8 mouse cellular contexts compared by ENCODE assay signal in genomic region chr9:106394649-106395602, GRCm38 (mm10). TPM values are rescaled to one million over a fixed set of nuclear protein-coding genes. Genes with fewer than 3 reads are reported as not detected.
DNase-seq lines count a peak whose midpoint lies in the region; ATAC-seq and TF ChIP-seq lines count a peak whose summit lies in the region.

No protein-coding gene starts in this region.

- TF ChIP-seq POLR2A in brain, embryonic 14.5 days (IDR thresholded peaks at IDR 0.05; ENCODE audit: borderline replicate concordance, extremely low read depth, insufficient read depth, insufficient read length, poor library complexity, severe bottlenecking) = no peak

- 51% methylated on average over 11 of the region's 11 CpGs for WGBS in heart, embryonic 13.5 days
- WGBS in heart, embryonic 12.5 days = 53% methylated on average over 11 of the region's 11 CpGs
- WGBS in intestine, embryonic 14.5 days = 54% methylated on average over 11 of the region's 11 CpGs

- DNase-seq in brain, embryonic 14.5 days (ENCODE audit: low read depth) = peak; percentile 68
- no peak for DNase-seq in intestine, embryonic 14.5 days (ENCODE audit: low spot score)
- peak; percentile 48 for DNase-seq in thymus, postnatal 25 days
- no peak for DNase-seq in cerebellum, adult 11-12 months
- no peak for DNase-seq in layer of hippocampus, postnatal 14 days (ENCODE audit: low spot score in 2 of 2)

- ATAC-seq in heart, embryonic 13.5 days (ENCODE audit: extremely low read depth, insufficient number of reproducible peaks, low FRiP score, low TSS enrichment) = no peak
- no peak for ATAC-seq in heart, embryonic 12.5 days (ENCODE audit: insufficient number of reproducible peaks, low FRiP score)
- ATAC-seq in intestine, embryonic 14.5 days (replicated peaks; ENCODE audit: low FRiP score, low TSS enrichment, low read depth) = 0 out of 2 replicates have a peak, but pooled peaks have one; percentile 33
- ATAC-seq in megakaryocyte, adult 5-6 weeks (ENCODE audit: poor library complexity, severe bottlenecking) = peak; percentile 80

- H3K4me2 ChIP-seq in heart, embryonic 13.5 days = no peak overlapping the region
- no peak overlapping the region for H3K4me2 ChIP-seq in heart, embryonic 12.5 days
- H3K4me2 ChIP-seq in intestine, embryonic 14.5 days (ENCODE audit: low read length) = no peak overlapping the region

- H3K27ac ChIP-seq in heart, embryonic 13.5 days (replicated peaks) = no peak overlapping the region
- no peak overlapping the region for H3K27ac ChIP-seq in heart, embryonic 12.5 days (ENCODE audit: poor library complexity, severe bottlenecking)
- no peak overlapping the region for H3K27ac ChIP-seq in intestine, embryonic 14.5 days (ENCODE audit: low read depth)

- no peaks in the 10 kb centered on the region for H3K9me3 ChIP-seq in heart, embryonic 13.5 days
- H3K9me3 ChIP-seq in heart, embryonic 12.5 days (replicated peaks) = no peaks in the 10 kb centered on the region
- no peaks in the 10 kb centered on the region for H3K9me3 ChIP-seq in intestine, embryonic 14.5 days (ENCODE audit: control insufficient read depth, low read length)

- H3K27me3 ChIP-seq in heart, embryonic 13.5 days (replicated peaks) = no peaks in the 10 kb centered on the region
- no peaks in the 10 kb centered on the region for H3K27me3 ChIP-seq in heart, embryonic 12.5 days (replicated peaks)
- H3K27me3 ChIP-seq in intestine, embryonic 14.5 days (replicated peaks; ENCODE audit: control insufficient read depth, insufficient read depth, low read length) = no peaks in the 10 kb centered on the region

- peaks cover 64% of the 10 kb centered on the region for H3K4me1 ChIP-seq in heart, embryonic 13.5 days
- peaks cover 72% of the 10 kb centered on the region for H3K4me1 ChIP-seq in heart, embryonic 12.5 days (replicated peaks)
- H3K4me1 ChIP-seq in intestine, embryonic 14.5 days (replicated peaks; ENCODE audit: control insufficient read depth, insufficient read depth, low read length) = peaks cover 9% of the 10 kb centered on the region

- H3K36me3 ChIP-seq in heart, embryonic 13.5 days = no peaks in the 10 kb centered on the region
- no peaks in the 10 kb centered on the region for H3K36me3 ChIP-seq in heart, embryonic 12.5 days
- H3K36me3 ChIP-seq in intestine, embryonic 14.5 days (ENCODE audit: control insufficient read depth, insufficient read depth, low read length) = no peaks in the 10 kb centered on the region

- no peak overlapping the region for H3K4me3 ChIP-seq in heart, embryonic 13.5 days
- H3K4me3 ChIP-seq in heart, embryonic 12.5 days = no peak overlapping the region
- H3K4me3 ChIP-seq in intestine, embryonic 14.5 days (ENCODE audit: low read depth, low read length) = no peak overlapping the region

- TF ChIP-seq CTCF in brain, embryonic 14.5 days (IDR thresholded peaks at IDR 0.05; ENCODE audit: borderline replicate concordance, extremely low read depth, insufficient read depth, insufficient read length) = peak; percentile 56

- H3K9ac ChIP-seq in heart, embryonic 13.5 days = peak overlapping the region; percentile 39; the same call in 1 of the 2 replicates
- no peak overlapping the region for H3K9ac ChIP-seq in heart, embryonic 12.5 days
- H3K9ac ChIP-seq in intestine, embryonic 14.5 days (ENCODE audit: low read length) = no peak overlapping the region

RNA-seq across cellular contexts. Expression of gene Dusp7, which starts 26.5 kb away (rescaled TPM):
- polyA plus RNA-seq in heart, embryonic 13.5 days (2015; fragmentation: Nextera tagmentation; extraction: Ambion mirVana) = 8.6 and 10.4 TPM in 2 replicates
- 16.9 and 20.1 TPM in 2 replicates for polyA plus RNA-seq in heart, embryonic 12.5 days (2016; fragmentation: Nextera tagmentation; extraction: Ambion mirVana)
- 41.5 and 50.3 TPM in 2 replicates for polyA plus RNA-seq in brain, embryonic 14.5 days (2012; rRNA removed)
- 16.5 and 19.8 TPM in 2 replicates for polyA plus RNA-seq in intestine, embryonic 14.5 days (2014; fragmentation: Nextera tagmentation; extraction: Ambion mirVana)
- total RNA-seq in megakaryocyte, adult 5-6 weeks (2015) = 71.0 and 83.1 TPM in 2 replicates
- 28.1 and 35.0 TPM in 2 replicates for total RNA-seq in megakaryocyte, adult 5-6 weeks (2017)
- total RNA-seq in layer of hippocampus, postnatal 14 days (2021) = 10 to 100 TPM; 65.2 to 70.3 TPM

RNA-seq across cellular contexts. Expression of gene Rpl29, which starts 34.3 kb away (rescaled TPM):
- polyA plus RNA-seq in heart, embryonic 13.5 days (2015; fragmentation: Nextera tagmentation; extraction: Ambion mirVana) = 659 and 696 TPM in 2 replicates
- 608 and 648 TPM in 2 replicates for polyA plus RNA-seq in heart, embryonic 12.5 days (2016; fragmentation: Nextera tagmentation; extraction: Ambion mirVana)
- 747 and 913 TPM in 2 replicates for polyA plus RNA-seq in brain, embryonic 14.5 days (2012; rRNA removed)
- polyA plus RNA-seq in intestine, embryonic 14.5 days (2014; fragmentation: Nextera tagmentation; extraction: Ambion mirVana) = 1,252 and 1,315 TPM in 2 replicates
- 1,974 and 2,078 TPM in 2 replicates for total RNA-seq in megakaryocyte, adult 5-6 weeks (2015)
- 1,150 and 1,200 TPM in 2 replicates for total RNA-seq in megakaryocyte, adult 5-6 weeks (2017)
- 100 to 1,000 TPM; 295 to 325 TPM for total RNA-seq in layer of hippocampus, postnatal 14 days (2021)

RNA-seq across cellular contexts. Expression of gene Acy1, which starts 43.2 kb away (rescaled TPM):
- polyA plus RNA-seq in heart, embryonic 13.5 days (2015; fragmentation: Nextera tagmentation; extraction: Ambion mirVana) = 25.7 and 27.2 TPM in 2 replicates
- polyA plus RNA-seq in heart, embryonic 12.5 days (2016; fragmentation: Nextera tagmentation; extraction: Ambion mirVana) = 26.9 and 27.1 TPM in 2 replicates
- 14.9 and 15.7 TPM in 2 replicates for polyA plus RNA-seq in brain, embryonic 14.5 days (2012; rRNA removed)
- 38.6 and 39.8 TPM in 2 replicates for polyA plus RNA-seq in intestine, embryonic 14.5 days (2014; fragmentation: Nextera tagmentation; extraction: Ambion mirVana)
- total RNA-seq in megakaryocyte, adult 5-6 weeks (2015) = 1.4 and 4.8 TPM in 2 replicates
- 3.5 and 4.8 TPM in 2 replicates for total RNA-seq in megakaryocyte, adult 5-6 weeks (2017)
- 10 to 100 TPM; 10.3 to 11.5 TPM for total RNA-seq in layer of hippocampus, postnatal 14 days (2021)

RNA-seq across cellular contexts. Expression of gene Abhd14b, which starts 52.3 kb away (rescaled TPM):
- polyA plus RNA-seq in heart, embryonic 13.5 days (2015; fragmentation: Nextera tagmentation; extraction: Ambion mirVana) = 7.4 and 7.7 TPM in 2 replicates
- 4.8 and 5.1 TPM in 2 replicates for polyA plus RNA-seq in heart, embryonic 12.5 days (2016; fragmentation: Nextera tagmentation; extraction: Ambion mirVana)
- 12.8 and 20.4 TPM in 2 replicates for polyA plus RNA-seq in brain, embryonic 14.5 days (2012; rRNA removed)
- polyA plus RNA-seq in intestine, embryonic 14.5 days (2014; fragmentation: Nextera tagmentation; extraction: Ambion mirVana) = 25.7 and 27.2 TPM in 2 replicates
- 7.7 and 8.2 TPM in 2 replicates for total RNA-seq in megakaryocyte, adult 5-6 weeks (2015)
- total RNA-seq in megakaryocyte, adult 5-6 weeks (2017) = 2.9 and 3.2 TPM in 2 replicates
- 10 to 100 TPM in 1 of 2 experiments, 1 to 10 TPM in 1; 9.6 to 12.4 TPM for total RNA-seq in layer of hippocampus, postnatal 14 days (2021)

RNA-seq across cellular contexts. Expression of gene Abhd14a, which starts 52.6 kb away (rescaled TPM):
- 44.8 and 53.3 TPM in 2 replicates for polyA plus RNA-seq in heart, embryonic 13.5 days (2015; fragmentation: Nextera tagmentation; extraction: Ambion mirVana)
- 39.7 and 44.4 TPM in 2 replicates for polyA plus RNA-seq in heart, embryonic 12.5 days (2016; fragmentation: Nextera tagmentation; extraction: Ambion mirVana)
- polyA plus RNA-seq in brain, embryonic 14.5 days (2012; rRNA removed) = 59.1 and 68.9 TPM in 2 replicates
- polyA plus RNA-seq in intestine, embryonic 14.5 days (2014; fragmentation: Nextera tagmentation; extraction: Ambion mirVana) = 55.9 and 58.2 TPM in 2 replicates
- total RNA-seq in megakaryocyte, adult 5-6 weeks (2015) = 3.2 and 3.9 TPM in 2 replicates
- 2.2 and 4.2 TPM in 2 replicates for total RNA-seq in megakaryocyte, adult 5-6 weeks (2017)
- 10 to 100 TPM; 40.9 to 41.8 TPM for total RNA-seq in layer of hippocampus, postnatal 14 days (2021)

Comparison
In these comparisons a context has a peak if more than half of its experiments do, and no peak if none do; other contexts are left out.
1. ATAC-seq: peak in intestine, embryonic 14.5 days (single experiment) and megakaryocyte, adult 5-6 weeks (single experiment); none in heart, embryonic 13.5 days (single experiment) and heart, embryonic 12.5 days (single experiment).
2. DNase-seq: peak in brain, embryonic 14.5 days (single experiment) and thymus, postnatal 25 days (single experiment); none in intestine, embryonic 14.5 days (single experiment), cerebellum, adult 11-12 months (single experiment) and layer of hippocampus, postnatal 14 days (0 of 2).